Mouse (Mus musculus): ENCODE results near the gene Xpa. TPM values are rescaled to one million over a fixed set of nuclear protein-coding genes. Genes with fewer than 3 reads are reported as not detected.

Xpa gene
- polyA plus RNA-seq, 1 experiment = 29.1 TPM

DNA sequence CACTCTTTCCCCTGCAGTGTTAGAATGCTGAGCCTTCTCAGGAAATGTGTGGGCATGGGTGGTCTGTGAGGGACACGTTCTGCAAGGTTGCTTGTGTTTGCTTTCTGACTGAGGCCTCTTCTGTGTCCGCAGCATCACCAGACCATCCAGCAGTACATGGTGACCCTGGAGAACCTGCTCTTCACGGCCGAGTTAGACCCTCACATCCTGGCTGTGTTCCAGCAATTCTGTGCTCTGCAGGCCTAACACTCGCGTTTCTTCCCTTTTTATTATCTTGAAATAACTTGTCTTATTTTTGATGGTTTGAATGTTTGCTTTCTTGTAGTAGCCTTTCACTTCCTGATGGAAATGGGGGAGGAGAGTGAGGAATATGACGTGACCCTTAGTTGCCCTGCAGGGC is 24.4 kb downstream of the Xpa start:
- TF ChIP-seq GATA1 (IDR thresholded peaks at IDR 0.05; ENCODE audit: low read length) = no peak

DNA sequence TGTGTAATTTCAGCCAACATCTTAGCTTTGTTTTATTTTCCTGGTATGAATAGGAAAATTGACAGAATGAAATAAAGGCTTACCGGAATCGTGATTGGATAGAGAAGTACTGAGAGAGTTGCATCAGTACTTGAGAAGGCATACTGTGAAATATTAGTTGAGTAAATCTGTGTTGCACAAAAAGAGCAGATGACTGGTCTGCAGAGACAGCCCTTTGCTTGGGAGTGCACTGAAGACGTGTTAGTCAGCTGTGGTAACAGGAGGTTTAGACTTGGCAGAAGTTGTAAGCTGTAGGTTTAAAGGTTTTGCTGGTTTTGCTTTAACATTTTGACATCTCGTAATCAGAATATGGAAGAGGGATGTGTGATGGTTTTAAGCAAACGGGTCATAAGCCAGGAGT is 30.3 kb downstream of the Xpa start:
- no peak for TF ChIP-seq GATA1 (IDR thresholded peaks at IDR 0.05; ENCODE audit: low read length)

DNA sequence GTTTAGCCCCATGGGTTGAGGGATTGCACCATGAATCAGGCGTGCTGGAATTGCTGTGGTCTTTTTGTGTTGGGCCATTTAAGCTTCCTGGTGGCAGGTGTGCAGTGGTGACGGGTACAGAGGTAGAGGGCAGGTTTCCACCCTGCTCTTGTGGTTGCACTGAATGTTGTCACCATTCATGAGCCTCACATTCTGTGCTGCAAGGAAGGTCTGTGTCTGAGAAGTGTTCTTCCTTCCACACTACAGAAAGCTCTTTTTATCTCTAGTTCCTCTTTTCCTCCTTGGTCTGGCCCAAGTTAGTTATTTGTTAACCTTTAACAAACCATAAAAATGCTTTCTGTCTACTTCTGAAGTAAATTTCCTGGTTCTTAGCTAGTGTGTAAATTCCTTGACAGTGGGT is 32.1 kb downstream of the Xpa start:
- no peak for TF ChIP-seq GATA1 (IDR thresholded peaks at IDR 0.05; ENCODE audit: low read length)

DNA sequence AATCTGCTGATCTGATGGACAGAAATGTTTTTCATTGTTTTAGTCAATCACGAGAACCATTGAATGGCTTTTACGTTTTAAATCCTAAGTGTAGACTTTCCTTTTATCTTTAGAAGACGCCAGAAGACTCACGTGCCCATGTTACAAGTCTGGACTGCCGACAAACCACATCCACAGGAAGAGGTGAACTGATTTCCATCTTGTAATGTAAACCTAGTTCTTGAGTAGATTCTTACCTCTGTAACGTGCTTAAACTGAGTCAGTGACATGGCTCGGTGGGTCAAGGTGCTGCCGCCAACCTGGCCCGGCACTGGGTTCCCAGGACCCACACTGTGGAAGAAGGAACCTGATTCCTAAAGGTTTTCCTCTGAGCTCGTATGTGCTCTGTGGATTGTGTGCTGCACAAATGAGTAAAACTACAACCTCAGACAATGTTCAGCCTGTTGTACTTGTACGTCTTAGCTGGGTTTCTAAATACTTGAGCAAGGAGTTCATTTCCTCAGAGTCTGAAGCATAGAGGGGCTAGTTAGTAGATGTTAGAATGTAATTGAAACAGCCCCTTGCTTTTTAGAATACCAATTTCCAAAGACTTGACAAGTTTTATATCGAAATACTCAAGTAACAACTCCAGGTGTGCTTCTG is 44.1 kb downstream of the Xpa start:
- TF ChIP-seq GATA1 (IDR thresholded peaks at IDR 0.05; ENCODE audit: low read length) = no peak

DNA sequence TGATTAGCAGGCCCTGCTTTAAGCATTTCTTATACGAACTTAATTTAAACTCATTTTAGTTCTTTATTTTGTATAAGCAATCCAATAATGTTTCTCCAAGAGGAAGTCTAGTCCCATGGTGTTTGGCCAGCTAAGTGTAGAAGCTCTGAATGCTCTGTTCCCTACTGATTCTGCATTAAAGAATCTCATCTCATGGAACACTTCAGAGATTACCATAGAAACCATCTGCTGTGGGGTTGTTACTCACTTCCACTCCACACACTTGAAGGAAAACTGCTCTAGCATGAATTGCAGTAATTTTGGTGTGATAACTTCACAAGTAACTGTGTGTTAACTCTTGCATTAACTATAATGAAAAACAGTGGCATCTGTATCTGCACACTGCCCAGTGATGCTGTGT is 49.2 kb downstream of the Xpa start:
- TF ChIP-seq GATA1 (IDR thresholded peaks at IDR 0.05; ENCODE audit: low read length) = no peak

DNA sequence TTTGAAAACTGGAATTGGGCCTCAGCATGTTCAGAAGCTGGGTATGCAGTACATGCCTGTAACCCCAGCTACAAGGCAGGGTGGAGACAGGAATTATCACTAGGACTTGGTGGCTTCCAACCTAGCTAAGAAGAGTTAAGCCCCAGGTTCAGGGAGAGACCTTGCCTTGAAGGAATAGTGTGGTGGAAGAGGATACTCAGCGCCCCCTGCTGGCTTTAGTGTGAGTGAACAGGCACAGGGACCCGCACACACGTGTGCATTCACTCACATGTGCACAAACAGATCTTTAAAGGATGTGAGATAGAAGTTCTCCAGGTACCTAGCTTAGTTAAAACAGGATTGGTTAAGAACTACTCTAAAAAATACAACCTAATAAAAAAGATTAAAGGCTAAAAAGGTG is 51.8 kb downstream of the Xpa start:
- no peak for TF ChIP-seq GATA1 (IDR thresholded peaks at IDR 0.05; ENCODE audit: low read length)

DNA sequence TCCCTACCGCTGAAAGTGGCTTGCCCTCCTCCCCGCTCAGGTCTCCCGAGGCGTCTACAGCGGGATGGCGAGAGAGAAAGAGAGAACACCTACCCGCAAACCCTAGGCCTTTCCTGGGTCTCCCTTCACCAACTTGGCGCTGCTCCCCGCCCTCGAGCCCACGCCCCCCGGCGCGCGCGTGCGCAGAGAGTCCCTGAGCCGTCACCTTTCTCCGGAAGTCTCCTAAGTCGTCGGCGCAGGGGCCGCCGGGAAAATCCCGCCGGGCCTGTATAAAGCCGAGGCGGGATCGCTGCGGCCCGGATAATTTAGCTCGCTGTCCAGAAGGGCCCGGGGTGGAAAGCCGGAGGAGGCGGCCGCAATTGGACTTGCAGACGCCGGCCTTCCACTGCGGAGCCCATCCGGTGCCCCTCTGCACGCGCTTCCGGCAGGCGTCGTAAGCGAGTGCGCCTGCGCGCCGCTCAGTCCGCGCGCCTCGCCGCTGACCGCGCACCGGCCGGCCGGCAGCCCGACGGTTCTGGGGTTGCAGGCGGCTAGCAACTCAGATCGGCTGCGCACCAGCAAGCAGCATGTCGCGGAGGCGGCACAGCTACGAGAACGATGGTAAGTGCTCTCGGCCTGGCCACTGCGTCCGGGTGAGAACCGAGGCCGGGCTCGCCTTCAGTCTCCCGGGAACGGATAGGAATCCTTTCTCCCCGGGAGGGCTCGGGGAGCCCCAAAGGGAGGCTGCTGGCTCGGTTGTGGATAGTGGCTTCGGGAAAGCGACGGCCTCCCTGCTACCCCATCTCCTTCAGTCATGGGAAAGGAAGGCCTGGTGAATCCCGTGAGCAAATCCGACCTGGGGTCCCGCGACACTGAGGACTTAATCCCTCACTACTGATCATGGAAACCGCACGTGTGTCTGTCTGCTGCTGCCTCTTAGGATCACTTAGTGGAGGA is 57.6 kb downstream of the Xpa start, which contains the start of the genes Ncbp1 and Tstd2:
Ncbp1 (plus strand) TSS at position 327 of the 936 bp plus-strand sequence.
Tstd2 (minus strand) TSS at position 408 of the 936 bp plus-strand sequence.
- TF ChIP-seq GATA1 (IDR thresholded peaks at IDR 0.05; ENCODE audit: low read length) = no peak

DNA sequence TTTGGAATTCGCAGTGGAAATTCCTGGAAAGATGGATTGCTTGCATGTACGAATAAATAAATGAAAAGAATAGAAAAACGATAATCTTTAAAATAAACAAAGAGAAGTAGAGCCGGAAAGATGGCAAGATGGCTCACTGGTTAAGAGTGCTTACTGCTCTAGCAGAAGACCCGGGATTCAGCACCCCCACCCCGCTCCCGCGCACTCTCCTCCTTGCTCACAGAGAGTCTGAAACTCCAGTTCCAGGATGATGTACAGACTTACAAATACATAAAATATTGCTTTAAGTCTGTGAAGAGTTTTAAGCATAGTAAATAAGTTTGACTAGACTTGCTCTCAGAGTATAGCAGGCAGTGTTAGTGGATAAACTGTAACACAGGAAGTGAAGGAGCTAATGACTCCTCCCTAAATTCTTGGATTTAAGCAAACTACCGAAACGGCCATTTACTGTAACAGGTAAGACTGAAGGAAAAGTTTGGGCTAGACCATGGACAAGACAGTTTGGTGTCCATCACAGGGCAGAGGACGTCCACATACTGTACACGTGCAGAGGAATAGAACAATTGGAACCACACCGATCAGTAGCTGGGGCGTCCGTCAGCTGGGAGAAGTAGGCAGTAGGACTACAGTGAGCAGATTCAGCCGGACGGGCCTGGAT is 58.4 kb downstream of the Xpa start:
- no peak for TF ChIP-seq GATA1 (IDR thresholded peaks at IDR 0.05; ENCODE audit: low read length)

DNA sequence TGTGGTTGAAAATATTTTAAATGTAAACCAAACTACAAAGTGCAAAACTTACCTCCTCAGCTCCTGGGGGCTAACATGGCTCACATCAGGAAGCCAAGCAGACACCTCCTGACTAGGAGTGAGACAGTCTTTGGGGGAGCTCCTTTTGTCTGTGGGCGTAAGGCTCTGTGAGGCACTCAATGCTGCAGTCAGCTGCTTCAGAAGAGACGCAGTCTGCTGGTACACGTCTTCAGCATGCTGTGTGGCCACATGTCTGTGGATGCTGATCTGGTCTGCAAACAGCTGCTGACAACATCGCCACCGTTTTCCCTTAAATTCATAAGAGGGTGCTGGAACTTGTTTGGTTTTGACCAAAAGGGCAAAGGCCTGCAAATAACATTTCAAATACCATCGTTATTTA is 64.3 kb downstream of the Xpa start:
- TF ChIP-seq GATA1 (IDR thresholded peaks at IDR 0.05; ENCODE audit: low read length) = no peak

DNA sequence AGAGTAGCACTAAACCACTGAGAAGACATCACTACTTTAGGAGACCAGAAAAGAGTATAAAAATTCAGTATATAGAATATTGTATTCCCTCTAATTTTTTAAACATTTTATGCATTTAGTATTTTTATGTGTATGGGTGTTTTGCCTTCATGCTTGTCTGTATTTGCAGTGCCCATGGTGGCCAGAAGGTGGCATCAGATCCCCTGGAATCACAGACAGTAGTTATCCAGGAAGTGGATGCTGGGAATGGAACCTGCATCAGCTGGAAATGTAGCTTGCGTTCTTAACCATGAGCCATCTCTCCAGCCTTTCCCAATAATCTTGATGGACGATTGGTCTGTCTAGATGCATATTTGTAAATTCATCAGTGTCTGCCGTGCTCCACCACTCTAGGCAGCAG is 65.9 kb downstream of the Xpa start:
- TF ChIP-seq GATA1 (IDR thresholded peaks at IDR 0.05; ENCODE audit: low read length) = no peak

DNA sequence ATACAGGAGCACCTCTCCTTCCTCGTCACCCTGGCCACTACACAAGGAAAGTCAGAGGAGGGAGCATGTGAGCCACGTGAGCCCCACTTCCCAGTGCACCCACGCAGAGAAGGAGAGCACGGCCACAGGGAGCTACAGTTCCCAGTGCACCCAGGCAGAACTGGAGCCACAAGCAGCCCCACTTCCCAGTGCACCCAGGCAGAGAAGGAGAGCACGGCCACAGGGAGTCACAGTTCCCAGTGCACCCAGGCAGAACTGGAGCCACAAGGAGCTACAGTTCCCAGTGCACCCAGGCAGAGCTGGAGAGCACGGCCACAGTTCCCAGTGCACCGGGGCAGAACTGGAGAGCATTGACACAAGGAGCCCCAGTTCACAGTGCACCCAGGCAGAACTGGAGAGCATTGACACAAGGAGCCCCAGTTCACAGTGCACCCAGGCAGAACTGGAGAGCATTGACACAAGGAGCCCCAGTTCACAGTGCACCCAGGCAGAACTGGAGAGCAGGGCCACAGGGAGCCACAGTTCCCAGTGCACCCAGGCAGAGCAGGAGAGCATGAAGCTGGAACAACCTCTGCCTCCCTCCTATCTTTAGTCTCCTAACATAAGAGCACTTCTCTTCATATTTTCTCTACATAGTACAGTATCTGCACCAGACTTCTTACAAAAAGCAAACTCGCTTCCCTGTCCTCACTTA is 66.7 kb downstream of the Xpa start:
- TF ChIP-seq GATA1 (IDR thresholded peaks at IDR 0.05; ENCODE audit: low read length) = no peak

DNA sequence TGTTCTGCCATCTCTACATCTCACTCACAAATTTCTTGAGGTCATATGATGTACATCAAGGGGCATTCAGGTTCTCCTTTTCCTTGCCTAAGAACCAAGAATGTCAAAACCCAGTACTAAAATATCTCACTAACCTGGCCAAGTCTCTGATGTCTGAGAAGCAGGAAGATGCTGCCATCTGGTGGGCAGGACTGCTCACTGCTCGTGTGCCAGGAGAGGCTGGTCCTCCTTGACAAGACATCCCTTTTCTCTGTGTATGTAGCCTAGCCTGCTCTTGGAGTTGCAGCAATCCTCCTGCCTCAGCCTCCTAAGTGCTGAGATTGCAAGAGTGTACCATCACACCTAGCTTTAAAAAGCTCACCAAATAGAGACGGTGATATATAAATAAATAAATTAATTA is 69.6 kb downstream of the Xpa start:
- no peak for TF ChIP-seq GATA1 (IDR thresholded peaks at IDR 0.05; ENCODE audit: low read length)

DNA sequence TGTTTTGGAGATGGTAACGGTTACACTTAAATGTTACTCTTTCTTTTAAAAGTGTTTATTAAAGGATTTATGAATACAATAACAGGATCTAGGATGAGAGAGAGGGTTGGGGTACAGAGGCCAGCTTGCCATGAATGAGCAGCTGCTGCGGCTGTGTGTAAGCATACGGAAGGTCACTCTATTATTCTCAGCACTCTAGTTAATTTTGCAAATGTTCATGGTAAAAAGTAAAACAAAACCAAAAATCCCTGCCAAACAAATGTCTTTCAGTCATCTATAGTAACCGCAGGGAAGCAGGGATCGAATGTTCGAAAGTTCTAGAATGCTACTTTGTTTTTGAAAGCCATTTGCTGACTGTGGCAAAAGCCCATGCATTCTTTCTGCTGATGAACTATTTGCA is 72.8 kb downstream of the Xpa start:
- TF ChIP-seq GATA1 (IDR thresholded peaks at IDR 0.05; ENCODE audit: low read length) = no peak

DNA sequence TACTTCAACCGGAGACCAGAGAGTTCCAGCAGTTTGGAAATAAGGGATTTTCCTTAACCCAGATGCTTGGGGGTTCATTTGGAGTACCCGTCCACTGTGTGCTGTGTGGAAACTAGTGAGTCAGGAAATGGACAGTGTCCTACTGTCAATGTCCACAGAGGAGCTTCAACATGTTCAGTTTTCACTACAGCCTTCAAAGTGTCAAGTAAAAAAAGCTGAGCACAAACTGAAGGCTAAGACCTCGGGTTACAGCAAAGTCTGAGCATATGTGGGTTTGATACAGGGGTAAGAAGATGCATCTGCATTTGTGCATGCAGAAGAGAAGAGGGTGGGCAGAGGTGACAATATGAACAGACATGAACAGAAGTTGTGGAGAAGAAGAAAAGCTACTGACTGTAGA is 75.3 kb downstream of the Xpa start:
- no peak for TF ChIP-seq GATA1 (IDR thresholded peaks at IDR 0.05; ENCODE audit: low read length)

DNA sequence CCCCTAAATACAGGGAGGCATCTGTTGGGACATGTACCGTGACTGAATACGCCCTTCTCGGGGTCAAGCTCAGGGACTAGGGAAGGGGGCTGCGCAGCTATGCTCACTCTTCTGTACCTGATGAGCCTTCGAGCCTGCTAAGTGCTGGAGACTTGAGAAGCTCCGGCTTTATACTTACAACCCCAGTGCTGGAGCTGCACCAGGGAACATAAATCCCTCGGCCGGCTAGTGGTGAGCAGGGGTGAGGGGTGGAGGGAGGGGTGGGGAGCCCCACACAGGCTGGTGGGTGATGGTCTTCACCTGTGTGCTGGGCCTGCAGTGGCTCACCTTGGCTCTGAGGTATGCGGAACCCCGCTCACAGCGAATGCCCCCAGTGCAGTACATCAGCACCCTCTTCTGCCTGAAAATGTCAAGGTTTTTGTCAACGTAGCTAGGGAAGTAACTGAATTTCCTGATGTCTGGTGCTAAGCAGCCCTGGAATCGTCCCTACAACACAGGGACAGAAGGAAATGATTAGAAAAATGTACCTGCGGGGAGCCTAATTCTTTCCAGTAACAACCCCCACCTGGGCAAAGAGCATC is 76.5 kb downstream of the Xpa start:
- no peak for TF ChIP-seq GATA1 (IDR thresholded peaks at IDR 0.05; ENCODE audit: low read length)
